Mouse (Mus musculus): Measurements from ENCODE around the gene Usp40.

DNA sequence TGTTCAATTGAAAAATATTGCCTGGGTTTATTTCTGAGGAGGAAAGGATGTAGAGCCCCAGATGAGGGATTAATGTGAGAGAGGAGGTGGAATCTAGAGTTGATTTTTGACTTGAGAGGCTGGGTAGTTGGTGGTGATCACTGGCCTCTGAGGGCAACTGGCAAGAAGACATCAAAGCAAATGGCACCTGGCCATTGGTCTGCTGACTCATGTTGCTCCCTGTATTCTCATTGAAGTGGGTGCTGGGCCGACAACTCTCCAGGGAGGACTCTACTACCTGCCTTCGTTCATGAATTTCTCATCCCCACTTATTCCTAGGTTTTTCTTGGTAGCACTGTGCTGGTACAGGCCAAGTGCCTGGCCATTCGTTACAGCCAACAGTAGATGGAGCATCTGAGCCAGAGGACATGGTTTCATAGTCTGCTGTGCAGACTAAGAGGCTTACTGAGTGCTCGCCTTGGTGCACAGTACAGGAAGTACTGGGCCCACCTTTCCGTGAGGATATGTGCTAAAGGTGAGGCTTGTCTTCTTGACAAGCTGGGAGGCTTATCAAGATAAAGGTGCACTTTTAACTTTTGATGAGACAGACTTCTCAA lies 101.9 kb downstream of the Usp40 start:
- TF ChIP-seq POLR2A (IDR thresholded peaks at IDR 0.05; ENCODE audit: borderline replicate concordance, low read depth, low read length), result no peak
- 0 out of 2 replicates have a peak, but pooled peaks have one; percentile 7 for TF ChIP-seq CTCF (IDR thresholded peaks at IDR 0.05; ENCODE audit: low read depth, low read length)

All from bone marrow macrophage, adult 2 months (primary cell).